Mouse (Mus musculus) lung, postnatal 0 days (tissue): ENCODE results near the gene Nrcam.

Experiments used
- CTCF ChIP-seq: IDR thresholded peaks from 2 replicates; pipeline ENCODE4 v1.5.1; 2016; ENCODE audit warnings: antibody characterized with exemption, mild to moderate bottlenecking
- EP300 ChIP-seq: IDR thresholded peaks from 2 replicates; pipeline ENCODE4 v1.6.1; 2016; ENCODE audit warnings: antibody characterized with exemption, mild to moderate bottlenecking, control low read depth

- TF ChIP-seq CTCF (no peak), EP300 (no peak; the same call in 1 of the 2 replicates)
Measured at GRCm38 (mm10) chr12:44492759-44493479, 164.2 kb downstream of the Nrcam start.
